Mouse (Mus musculus) activated CD4-positive, CD25-positive, alpha-beta regulatory T cell, adult 4 months (primary cell): ENCODE measurements around the gene Ptpn7. TPM values are rescaled to one million over a fixed set of nuclear protein-coding genes. Genes with fewer than 3 reads are reported as not detected.

Experiments
- ATAC-seq: one replicate; pipeline ENCODE4 v1.8.0; 2017
- polyA plus RNA-seq, 2 experiments: library from polyadenylated mRNA; unstranded; fragments of 100-300 nt; shearing (Covaris generic); gene quantifications; one replicate each; pipeline ENCODE4 v1.2.1; 2017

Ptpn7 gene
- polyA plus RNA-seq, 2 experiments from 2014 or later = 155 to 193 TPM

GRCm38 (mm10) chr1:135129543-135130183 lies 2.8 kb upstream of the Ptpn7 start:
- ATAC-seq = no peak

DNA sequence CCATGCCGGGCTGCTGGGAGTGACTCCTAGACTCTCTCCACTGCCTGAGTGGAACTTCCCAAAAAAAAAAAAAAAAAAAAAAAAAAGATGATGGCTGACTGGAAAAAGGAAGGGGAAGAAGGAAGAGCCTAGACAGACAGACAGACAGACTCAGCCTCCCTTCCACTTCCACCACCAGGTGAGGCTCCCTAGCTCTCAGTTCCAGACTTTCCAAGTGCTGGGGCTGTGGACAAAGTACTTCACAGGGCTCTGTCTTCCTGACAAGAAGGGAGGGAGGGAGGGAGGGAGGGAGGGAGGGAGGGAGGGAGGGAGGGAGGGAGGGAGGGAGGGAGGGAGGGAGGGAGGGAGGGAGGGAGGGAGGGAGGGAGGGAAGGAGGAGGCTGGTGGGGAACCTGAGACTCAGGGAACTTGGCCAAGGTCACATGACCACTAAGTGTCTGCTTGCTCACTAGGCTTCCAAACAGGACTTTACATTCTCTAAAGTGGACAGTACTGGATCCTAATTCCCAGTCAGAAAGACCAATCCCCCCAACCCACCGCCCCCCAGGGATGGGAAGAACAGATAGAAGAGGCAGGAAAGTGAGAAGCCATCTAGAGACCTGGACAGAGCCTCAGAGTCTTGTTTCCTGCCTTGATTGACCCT lies 2.0 kb upstream of the Ptpn7 start:
- no peak for ATAC-seq

- ATAC-seq = peak; percentile 55
Observed at GRCm38 (mm10) chr1:135131034-135131433, 1.5 kb upstream of the Ptpn7 start.

GRCm38 (mm10) chr1:135131560-135131959 lies 940 bp upstream of the Ptpn7 start:
- ATAC-seq = no peak

DNA sequence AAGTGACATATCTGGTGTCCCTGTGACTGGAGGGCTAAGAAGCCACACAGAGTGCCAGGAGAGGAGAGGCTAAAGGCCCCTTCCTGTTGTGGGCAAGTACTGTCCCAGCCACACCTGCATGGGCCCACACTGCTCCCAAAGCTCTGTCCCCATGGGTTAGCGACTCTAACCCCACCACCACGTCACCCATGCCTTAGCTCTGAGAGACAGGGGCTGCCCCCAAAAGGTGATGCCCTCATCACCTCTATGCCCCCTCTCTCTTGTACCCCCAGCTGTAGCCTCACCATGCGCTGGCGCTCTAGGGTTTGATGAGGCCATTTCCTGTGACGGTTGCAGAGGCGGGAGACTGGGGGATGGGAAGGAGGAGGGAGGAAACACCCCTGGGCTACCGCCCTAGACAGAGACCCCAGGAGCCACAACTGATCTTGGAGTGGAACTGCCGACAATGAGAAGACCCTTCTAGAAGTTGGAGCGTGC lies 431 bp downstream of the Ptpn7 start:
- ATAC-seq = peak; percentile 51

GRCm38 (mm10) chr1:135133678-135134435 lies 1.4 kb downstream of the Ptpn7 start:
- no peak for ATAC-seq

GRCm38 (mm10) chr1:135135111-135135787 lies 2.7 kb downstream of the Ptpn7 start:
- ATAC-seq = no peak

DNA sequence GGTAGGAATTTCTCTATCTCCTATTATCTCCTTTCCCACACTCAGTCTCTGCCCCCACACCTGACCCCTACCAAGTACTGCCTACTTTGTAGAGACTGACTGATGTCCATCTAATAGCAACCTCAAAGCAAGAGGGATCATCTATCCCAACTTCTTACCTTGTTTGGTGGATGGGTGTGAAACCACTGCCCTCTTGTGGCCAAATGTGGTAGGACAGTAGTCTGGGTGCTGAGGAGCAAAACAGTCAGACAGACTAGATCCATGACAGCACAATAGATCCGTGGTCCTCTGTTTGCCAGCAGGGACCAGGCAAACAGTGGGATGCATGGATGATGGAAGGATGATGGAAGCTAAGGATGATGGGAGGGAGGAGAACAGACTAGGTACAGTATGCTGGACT lies 4.0 kb downstream of the Ptpn7 start:
- no peak for ATAC-seq

DNA sequence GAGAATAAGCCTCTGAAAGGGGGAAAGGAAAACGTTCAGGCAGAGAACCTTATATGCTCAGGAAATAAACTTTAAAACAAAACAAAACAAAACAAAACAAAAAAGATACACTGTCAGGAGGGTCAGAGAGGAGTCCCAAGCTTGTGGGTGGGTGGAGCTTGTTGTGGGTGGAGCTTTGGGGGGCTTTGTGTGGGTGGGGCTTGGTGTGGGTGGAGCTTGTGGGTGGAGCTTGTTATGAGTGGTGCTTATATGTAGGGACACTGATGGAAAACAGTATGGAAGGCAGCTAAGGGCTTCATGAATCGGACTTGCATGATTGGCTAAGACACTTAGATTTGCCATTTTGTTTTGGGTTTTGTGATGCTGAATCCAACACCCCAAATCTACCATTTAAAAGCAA lies 7.4 kb downstream of the Ptpn7 start:
- no peak for ATAC-seq

- ATAC-seq = no peak
Observed at GRCm38 (mm10) chr1:135142452-135142851, 10.0 kb downstream of the Ptpn7 start.

DNA sequence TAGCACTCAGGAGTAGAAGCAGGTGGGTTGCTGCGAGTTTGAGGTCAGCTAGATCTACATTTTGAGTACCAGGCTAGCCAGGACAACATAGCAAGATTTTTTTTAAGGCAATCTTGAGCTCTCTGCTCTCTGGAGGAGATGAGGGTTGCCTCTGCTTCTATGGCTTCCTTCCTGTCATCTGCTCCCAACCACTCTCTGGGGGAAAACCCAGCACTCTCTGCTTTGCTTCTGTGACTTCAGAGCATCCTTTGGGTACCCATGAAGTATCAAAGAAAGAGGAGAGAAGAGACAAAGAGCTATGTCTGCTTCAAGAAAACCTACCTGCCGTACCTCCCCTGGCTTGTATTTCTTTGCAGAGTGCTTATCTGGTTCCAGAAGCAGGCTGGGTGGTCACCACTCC lies 11.4 kb downstream of the Ptpn7 start:
- ATAC-seq = peak; percentile 47

- ATAC-seq = peak; percentile 71
Observed at GRCm38 (mm10) chr1:135146077-135146945, 13.8 kb downstream of the Ptpn7 start, which contains the start of gene Arl8a. TSS of gene Arl8a (plus strand) at chr1:135146824.

DNA sequence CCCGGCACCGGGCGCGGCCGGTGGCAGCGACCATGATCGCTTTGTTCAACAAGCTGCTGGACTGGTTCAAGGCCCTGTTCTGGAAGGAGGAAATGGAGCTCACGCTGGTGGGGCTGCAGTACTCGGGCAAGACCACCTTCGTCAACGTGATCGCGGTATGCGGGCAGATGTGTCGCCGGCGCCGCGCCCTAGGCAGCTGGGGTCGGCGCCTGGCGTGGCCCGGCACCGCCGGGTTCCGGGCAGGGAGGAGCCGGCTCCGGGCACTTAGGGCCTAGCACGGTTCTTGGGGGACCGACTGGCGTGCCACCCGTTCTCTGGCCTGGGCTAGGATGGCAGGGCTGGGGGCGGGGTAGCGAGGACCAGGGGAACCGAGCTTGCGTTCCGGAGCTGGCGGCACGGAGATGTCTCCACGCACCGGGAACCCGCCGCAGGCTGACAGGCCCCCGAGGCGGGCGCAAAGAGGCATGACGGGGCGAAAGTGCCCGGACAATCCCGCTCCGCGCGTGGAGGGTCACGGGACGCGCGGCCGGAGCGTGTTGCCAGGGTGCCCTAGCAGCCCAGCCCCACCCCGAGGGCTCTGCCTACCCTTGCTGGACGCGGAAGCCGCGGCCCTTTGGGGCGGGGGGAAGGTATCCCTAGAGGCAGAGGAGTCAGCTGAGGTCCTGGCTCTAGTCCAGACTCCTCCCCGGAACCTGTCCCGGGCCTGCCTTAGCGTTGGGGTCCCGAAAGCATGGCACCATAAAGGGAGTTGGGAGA lies 14.6 kb downstream of the Ptpn7 start:
- ATAC-seq = peak; percentile 26

DNA sequence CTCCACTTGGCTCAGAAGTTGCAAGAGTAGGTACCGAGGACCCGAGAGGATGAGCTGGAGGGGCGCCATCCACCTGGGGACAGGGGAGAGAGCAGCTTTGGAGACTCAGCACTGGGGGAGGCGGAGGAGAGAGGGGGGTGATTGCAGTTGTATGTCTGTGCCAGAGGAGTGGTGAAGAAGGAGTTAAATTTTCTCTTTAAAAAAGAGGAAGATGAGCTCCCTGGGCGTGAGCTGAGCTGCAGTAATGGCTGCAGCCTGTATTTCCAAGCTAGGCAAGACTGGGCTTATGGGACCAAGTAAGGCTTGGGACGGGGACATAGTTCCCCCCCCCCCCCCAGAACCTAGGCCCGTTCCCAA lies 15.2 kb downstream of the Ptpn7 start:
- no peak for ATAC-seq

DNA sequence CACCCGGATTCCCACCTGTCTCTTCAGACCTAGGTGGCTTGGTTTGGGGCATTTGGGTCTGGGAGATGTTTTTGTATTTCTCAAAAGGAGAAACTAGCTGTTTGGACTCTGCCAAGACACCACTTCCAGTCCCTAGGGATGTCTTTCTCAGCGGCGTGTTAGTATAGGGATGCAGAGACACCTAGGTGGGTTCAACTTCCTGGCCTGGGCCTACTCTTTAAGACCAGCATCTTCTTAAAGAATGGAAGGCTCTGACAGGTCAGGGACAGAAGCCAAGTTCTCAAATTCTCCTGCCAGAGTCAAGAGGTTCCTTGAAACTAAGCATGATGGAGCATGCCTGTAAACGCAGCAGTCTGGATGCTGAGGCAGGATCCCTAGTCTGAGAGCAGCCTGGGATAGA lies 16.0 kb downstream of the Ptpn7 start:
- ATAC-seq = no peak

- ATAC-seq = no peak
Observed at GRCm38 (mm10) chr1:135148996-135149395, 16.5 kb downstream of the Ptpn7 start.

DNA sequence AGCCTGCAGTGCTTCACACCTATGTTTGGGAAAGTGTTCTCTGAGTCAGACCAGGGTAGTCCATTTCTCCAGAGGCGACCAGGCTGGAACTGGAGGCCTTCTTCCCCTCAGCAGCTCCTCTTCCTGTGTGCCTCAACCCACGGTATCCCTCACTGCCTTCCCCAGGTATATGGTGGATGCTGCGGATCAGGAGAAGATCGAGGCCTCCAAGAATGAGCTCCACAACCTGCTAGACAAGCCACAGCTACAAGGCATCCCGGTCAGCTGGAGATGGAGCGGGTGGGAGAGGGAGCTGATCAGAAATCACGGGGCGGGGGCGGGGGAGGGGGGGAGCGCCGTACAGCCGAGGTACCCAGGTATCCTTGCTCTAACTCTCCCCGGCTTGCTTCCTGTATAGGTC lies 21.5 kb downstream of the Ptpn7 start:
- no peak for ATAC-seq

DNA sequence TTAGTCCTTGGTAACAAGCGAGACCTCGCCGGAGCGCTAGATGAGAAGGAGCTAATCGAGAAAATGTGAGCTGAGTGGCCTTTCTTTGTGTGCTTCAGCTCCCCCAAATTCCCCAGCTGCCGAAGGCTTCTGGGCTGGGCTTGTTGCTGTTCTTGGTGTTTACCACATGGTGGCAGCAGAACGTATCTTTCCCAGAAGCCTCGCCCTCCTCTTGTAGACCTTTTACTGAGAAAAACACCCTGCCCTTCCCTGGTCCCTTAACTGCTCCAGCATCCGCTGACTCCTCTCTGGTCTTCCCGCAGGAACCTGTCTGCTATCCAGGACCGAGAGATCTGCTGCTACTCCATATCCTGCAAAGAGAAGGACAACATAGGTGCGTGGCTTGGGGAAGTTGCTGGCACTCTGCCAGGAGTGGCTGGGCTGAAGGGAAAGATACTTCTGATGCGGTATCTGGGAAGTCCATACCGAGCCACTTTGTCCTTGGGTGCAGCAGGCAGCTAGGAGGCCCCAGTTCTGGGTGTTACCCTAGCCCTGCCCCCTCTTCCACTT lies 22.0 kb downstream of the Ptpn7 start:
- ATAC-seq = peak; percentile 80

- no peak for ATAC-seq
Observed at GRCm38 (mm10) chr1:135156300-135156699, 23.8 kb downstream of the Ptpn7 start.

- ATAC-seq = no peak
Observed at GRCm38 (mm10) chr1:135158633-135159032, 26.1 kb downstream of the Ptpn7 start.

- no peak for ATAC-seq
Observed at GRCm38 (mm10) chr1:135159074-135159473, 26.6 kb downstream of the Ptpn7 start.
